In genomic region chr17:50069897-50070636, GRCm38 (mm10) we compare ENCODE assay signal across 8 mouse cellular contexts.
DNase-seq lines count a peak whose midpoint lies in the region; ATAC-seq lines count a peak whose summit lies in the region.

No protein-coding gene starts in this region.

- DNase-seq in layer of hippocampus, adult 11-12 months (ENCODE audit: low spot score) = peak; percentile 63
- DNase-seq in layer of hippocampus, postnatal 25 days (ENCODE audit: extremely low spot score in 1 of 2, low spot score in 1 of 2) = no peak
- peak; percentile 33 to 58 for DNase-seq in heart, postnatal 14 days
- no peak for DNase-seq in urinary bladder, postnatal 14 days (ENCODE audit: low spot score)
- no peak for DNase-seq in thymus, postnatal 14 days
- DNase-seq in ovary, postnatal 36 days (ENCODE audit: low spot score) = no peak

- intact Hi-C loops in heart, postnatal 14 days (cut with DNase I) = loop anchor here (1.0 to 5.0 kb wide), 2 partner anchors 12 to 52 kb away; no protein-coding TSS in a partner anchor

- ATAC-seq in erythroblast, adult 5-6 weeks (replicated peaks; ENCODE audit: low FRiP score, poor library complexity, severe bottlenecking) = peak; percentile 64
- ATAC-seq in megakaryocyte progenitor cell, adult 5-6 weeks (replicated peaks; ENCODE audit: poor library complexity) = peak; percentile 65

Comparison
In these comparisons a context has a peak if more than half of its experiments do, and no peak if none do; other contexts are left out.
1. DNase-seq: peak in layer of hippocampus, adult 11-12 months (single experiment) and heart, postnatal 14 days (2 of 2); none in layer of hippocampus, postnatal 25 days (0 of 2), urinary bladder, postnatal 14 days (single experiment), thymus, postnatal 14 days (single experiment) and ovary, postnatal 36 days (single experiment).